Mouse (Mus musculus) ES-E14 (cell line): ENCODE data around the gene Slc5a8. TPM values are rescaled to one million over a fixed set of nuclear protein-coding genes. Genes with fewer than 3 reads are reported as not detected.

ENCODE experiments used
- DNase-seq: peaks from one replicate; pipeline ENCODE4 v3.0.0-alpha.2; 2013; ENCODE audit warnings: low read depth, low spot score
- H3K27ac ChIP-seq: 2 replicates; pipeline ENCODE4 v1.5.1; 2012; ENCODE audit warnings: low read depth, mild to moderate bottlenecking, low read length, moderate library complexity, mixed read lengths; ENCODE audit not compliant: poor library complexity, insufficient read depth, severe bottlenecking
- H3K36me3 ChIP-seq: 2 replicates; pipeline ENCODE4 v1.6.1; 2012; ENCODE audit warnings: mild to moderate bottlenecking, low read length, moderate library complexity, mixed read lengths; ENCODE audit not compliant: control insufficient read depth, poor library complexity, insufficient read depth, severe bottlenecking
- H3K4me1 ChIP-seq, 2 experiments: fragments of 150-350 bp in 1 of 2; sonication (generic) in 1 of 2; 2 replicates each; pipeline ENCODE4 v1.6.1; 2012; ENCODE audit warnings: low read length in 2 of 2, mild to moderate bottlenecking in 1 of 2, mixed read lengths in 1 of 2; ENCODE audit not compliant: control insufficient read depth in 2 of 2, insufficient read depth in 2 of 2, poor library complexity in 1 of 2
- H3K4me3 ChIP-seq, 2 experiments: fragments of 150-350 bp in 1 of 2; sonication (generic) in 1 of 2; 2 replicates each; pipeline ENCODE4 v1.5.1; 2012; ENCODE audit warnings: low read length in 2 of 2, low read depth in 1 of 2, mild to moderate bottlenecking in 1 of 2, mixed read lengths in 1 of 2; ENCODE audit not compliant: insufficient read depth in 1 of 2, poor library complexity in 1 of 2, severe bottlenecking in 1 of 2
- H3K9ac ChIP-seq: 2 replicates; pipeline ENCODE4 v1.6.1; 2012; ENCODE audit warnings: low read depth, mild to moderate bottlenecking, low read length, mixed read lengths; ENCODE audit not compliant: poor library complexity, insufficient read depth, severe bottlenecking
- H3K9me3 ChIP-seq: fragments of 150-350 bp; sonication (generic); 2 replicates; pipeline ENCODE4 v1.6.1; 2012; ENCODE audit warnings: low read depth, mild to moderate bottlenecking, low read length; ENCODE audit not compliant: control insufficient read depth, insufficient read depth
- CHD2 ChIP-seq: IDR thresholded peaks from 2 replicates; pipeline ENCODE4 v1.6.1; 2014; ENCODE audit warnings: mild to moderate bottlenecking, low read depth, low read length, inconsistent platforms
- HCFC1 ChIP-seq: IDR thresholded peaks from 2 replicates; pipeline ENCODE4 v1.6.1; 2012; ENCODE audit warnings: low read length, inconsistent platforms, borderline replicate concordance; ENCODE audit not compliant: insufficient read depth
- MAFK ChIP-seq: IDR thresholded peaks from 2 replicates; pipeline ENCODE4 v1.6.1; 2014; ENCODE audit warnings: mild to moderate bottlenecking, low read depth, low read length, inconsistent platforms; ENCODE audit not compliant: insufficient read depth
- ZC3H11A ChIP-seq: IDR thresholded peaks from 2 replicates; pipeline ENCODE4 v1.6.1; 2012; ENCODE audit warnings: low read depth, mild to moderate bottlenecking, inconsistent platforms, low read length, borderline replicate concordance
- ZNF384 ChIP-seq: IDR thresholded peaks from 2 replicates; pipeline ENCODE4 v1.6.1; 2012; ENCODE audit warnings: low read depth, low read length, inconsistent platforms
- in situ Hi-C, 2 experiments: fragments of 600-800 bp; cut with MboI; formaldehyde crosslinking; loops; one replicate each; pipeline ENCODE4 v1.15.1; 2025; ENCODE audit warnings: low sequenced_read_pairs in 2 of 2, inconsistent platforms in 1 of 2; ENCODE audit not compliant: unreplicated experiment in 2 of 2
- total RNA-seq: library from RNA; depleted of rRNA; stranded (reverse); fragments of 300-350 nt; gene quantifications from 2 replicates; pipeline ENCODE4 v1.2.3, GENCODE M21; 2012

Gene Slc5a8
- total RNA-seq, 1 experiment, result 0.31 TPM

GRCm38 (mm10) chr10:88861416-88861815 is 24.4 kb upstream of the Slc5a8 start:
- Histone ChIP-seq H3K4me3 (no peak overlapping the region), H3K36me3 (no peaks in the 10 kb centered on the region), H3K9me3 (no peaks in the 10 kb centered on the region), H3K9ac (no peak overlapping the region), H3K27ac (no peak overlapping the region), H3K4me1 (no peaks in the 10 kb centered on the region)
- TF ChIP-seq CHD2 (no peak), ZNF384 (no peak), HCFC1 (no peak), ZC3H11A (no peak), MAFK (no peak)
- no peak for DNase-seq
- in situ Hi-C loops, result no loop called here

GRCm38 (mm10) chr10:88862293-88862692 is 23.5 kb upstream of the Slc5a8 start:
- DNase-seq, result no peak
- H3K27ac ChIP-seq, result no peak overlapping the region
- H3K9ac ChIP-seq, result no peak overlapping the region
- no peaks in the 10 kb centered on the region for H3K36me3 ChIP-seq
- in situ Hi-C loops, result no loop called here
- TF ChIP-seq MAFK (no peak), ZC3H11A (no peak), HCFC1 (no peak), ZNF384 (no peak), CHD2 (no peak)
- no peaks in the 10 kb centered on the region for H3K4me1 ChIP-seq
- H3K4me3 ChIP-seq, result no peak overlapping the region
- H3K9me3 ChIP-seq, result no peaks in the 10 kb centered on the region

GRCm38 (mm10) chr10:88866017-88866416 is 19.8 kb upstream of the Slc5a8 start:
- Histone ChIP-seq H3K4me1 (no peaks in the 10 kb centered on the region), H3K4me3 (no peak overlapping the region), H3K27ac (no peak overlapping the region), H3K9me3 (no peaks in the 10 kb centered on the region), H3K9ac (no peak overlapping the region), H3K36me3 (no peaks in the 10 kb centered on the region)
- TF ChIP-seq HCFC1, result no peak
- TF ChIP-seq ZC3H11A, result no peak
- TF ChIP-seq MAFK, result no peak
- TF ChIP-seq CHD2, result no peak
- no peak for TF ChIP-seq ZNF384
- no peak for DNase-seq
- in situ Hi-C loops, result no loop called here

GRCm38 (mm10) chr10:88874870-88875269 is 10.9 kb upstream of the Slc5a8 start:
- in situ Hi-C loops, result no loop called here
- DNase-seq, result no peak
- Histone ChIP-seq H3K4me1 (no peaks in the 10 kb centered on the region), H3K9ac (no peak overlapping the region), H3K27ac (no peak overlapping the region), H3K36me3 (no peaks in the 10 kb centered on the region), H3K4me3 (no peak overlapping the region), H3K9me3 (no peaks in the 10 kb centered on the region)
- TF ChIP-seq ZC3H11A, result no peak

GRCm38 (mm10) chr10:88877421-88877820 is 8.4 kb upstream of the Slc5a8 start:
- no peak for DNase-seq
- no peaks in the 10 kb centered on the region for H3K4me1 ChIP-seq
- TF ChIP-seq HCFC1, result no peak
- no peaks in the 10 kb centered on the region for H3K36me3 ChIP-seq
- in situ Hi-C loops, result no loop called here
- H3K9me3 ChIP-seq, result no peaks in the 10 kb centered on the region
- H3K4me3 ChIP-seq, result no peak overlapping the region
- no peak overlapping the region for H3K9ac ChIP-seq
- no peak overlapping the region for H3K27ac ChIP-seq
